Mouse (Mus musculus): ENCODE results near the gene Slc6a11. TPM values are rescaled to one million over a fixed set of nuclear protein-coding genes. Genes with fewer than 3 reads are reported as not detected.

Slc6a11 gene
- polyA plus RNA-seq, 1 experiment from 2014 or later, result 0.08 TPM

- H3K4me1 ChIP-seq (ENCODE audit: control insufficient read depth, insufficient read depth, low read length), result no peaks in the 10 kb centered on the region
- peak; percentile 72 for DNase-seq (ENCODE audit: low spot score)
- no peak overlapping the region for H3K27ac ChIP-seq (replicated peaks; ENCODE audit: low read depth, low read length)
- H3K4me3 ChIP-seq (ENCODE audit: low read depth, low read length), result no peak overlapping the region
- H3K36me3 ChIP-seq (ENCODE audit: control insufficient read depth, insufficient read depth, low read length), result no peaks in the 10 kb centered on the region
- ATAC-seq (ENCODE audit: insufficient number of reproducible peaks, low FRiP score, low TSS enrichment, low read depth), result no peak
- H3K4me2 ChIP-seq (ENCODE audit: low read depth, severe bottlenecking), result no peak overlapping the region
- WGBS, result 51% methylated on average over 4 of the region's 4 CpGs
- H3K27me3 ChIP-seq (ENCODE audit: control insufficient read depth, insufficient read depth, low read length), result no peaks in the 10 kb centered on the region
- H3K9me3 ChIP-seq (ENCODE audit: control insufficient read depth, low read length), result no peaks in the 10 kb centered on the region
- no peak overlapping the region for H3K9ac ChIP-seq (ENCODE audit: low read length)
Measured at GRCm38 (mm10) chr6:114187121-114187520, 56.1 kb downstream of the Slc6a11 start.

- WGBS, result 84% methylated on average over 8 of the region's 8 CpGs
- Histone ChIP-seq H3K9me3 (ENCODE audit: control insufficient read depth, low read length) (no peaks in the 10 kb centered on the region), H3K4me1 (ENCODE audit: control insufficient read depth, insufficient read depth, low read length) (no peaks in the 10 kb centered on the region), H3K4me2 (ENCODE audit: low read depth, severe bottlenecking) (no peak overlapping the region), H3K36me3 (ENCODE audit: control insufficient read depth, insufficient read depth, low read length) (no peaks in the 10 kb centered on the region), H3K9ac (ENCODE audit: low read length) (no peak overlapping the region), H3K4me3 (ENCODE audit: low read depth, low read length) (no peak overlapping the region), H3K27me3 (ENCODE audit: control insufficient read depth, insufficient read depth, low read length) (no peaks in the 10 kb centered on the region), H3K27ac (replicated peaks; ENCODE audit: low read depth, low read length) (no peak overlapping the region)
- no peak for DNase-seq (ENCODE audit: low spot score)
- no peak for ATAC-seq (ENCODE audit: insufficient number of reproducible peaks, low FRiP score, low TSS enrichment, low read depth)
Measured at GRCm38 (mm10) chr6:114188869-114189268, 57.8 kb downstream of the Slc6a11 start.

GRCm38 (mm10) chr6:114195998-114196397 lies 65.0 kb downstream of the Slc6a11 start:
- H3K9ac ChIP-seq (ENCODE audit: low read length), result no peak overlapping the region

GRCm38 (mm10) chr6:114199200-114199845 lies 68.3 kb downstream of the Slc6a11 start:
- ATAC-seq (ENCODE audit: insufficient number of reproducible peaks, low FRiP score, low TSS enrichment, low read depth), result no peak
- Histone ChIP-seq H3K36me3 (ENCODE audit: control insufficient read depth, insufficient read depth, low read length) (no peaks in the 10 kb centered on the region), H3K9me3 (ENCODE audit: control insufficient read depth, low read length) (no peaks in the 10 kb centered on the region), H3K27ac (replicated peaks; ENCODE audit: low read depth, low read length) (no peak overlapping the region), H3K4me2 (ENCODE audit: low read depth, severe bottlenecking) (no peak overlapping the region), H3K27me3 (ENCODE audit: control insufficient read depth, insufficient read depth, low read length) (no peaks in the 10 kb centered on the region), H3K4me1 (ENCODE audit: control insufficient read depth, insufficient read depth, low read length) (no peaks in the 10 kb centered on the region), H3K4me3 (ENCODE audit: low read depth, low read length) (no peak overlapping the region), H3K9ac (ENCODE audit: low read length) (no peak overlapping the region)
- 69% methylated on average over 9 of the region's 9 CpGs for WGBS
- no peak for DNase-seq (ENCODE audit: low spot score)

More at GRCm38 (mm10) chr6:114195998-114196397, 65.0 kb downstream of the Slc6a11 start:
- H3K27ac ChIP-seq (replicated peaks; ENCODE audit: low read depth, low read length), result no peak overlapping the region
- H3K36me3 ChIP-seq (ENCODE audit: control insufficient read depth, insufficient read depth, low read length), result no peaks in the 10 kb centered on the region
- H3K4me2 ChIP-seq (ENCODE audit: low read depth, severe bottlenecking), result no peak overlapping the region
- ATAC-seq (ENCODE audit: insufficient number of reproducible peaks, low FRiP score, low TSS enrichment, low read depth) (no peak), DNase-seq (ENCODE audit: low spot score) (no peak)
- H3K27me3 ChIP-seq (ENCODE audit: control insufficient read depth, insufficient read depth, low read length), result no peaks in the 10 kb centered on the region
- no peak overlapping the region for H3K4me3 ChIP-seq (ENCODE audit: low read depth, low read length)
- no peaks in the 10 kb centered on the region for H3K4me1 ChIP-seq (ENCODE audit: control insufficient read depth, insufficient read depth, low read length)
- H3K9me3 ChIP-seq (ENCODE audit: control insufficient read depth, low read length), result no peaks in the 10 kb centered on the region

- Histone ChIP-seq H3K27ac (replicated peaks; ENCODE audit: low read depth, low read length) (no peak overlapping the region), H3K36me3 (ENCODE audit: control insufficient read depth, insufficient read depth, low read length) (no peaks in the 10 kb centered on the region), H3K9ac (ENCODE audit: low read length) (no peak overlapping the region), H3K4me2 (ENCODE audit: low read depth, severe bottlenecking) (no peak overlapping the region), H3K9me3 (ENCODE audit: control insufficient read depth, low read length) (no peaks in the 10 kb centered on the region), H3K4me1 (ENCODE audit: control insufficient read depth, insufficient read depth, low read length) (no peaks in the 10 kb centered on the region), H3K4me3 (ENCODE audit: low read depth, low read length) (no peak overlapping the region), H3K27me3 (ENCODE audit: control insufficient read depth, insufficient read depth, low read length) (no peaks in the 10 kb centered on the region)
- 87% methylated on average over 3 of the region's 3 CpGs for WGBS
- no peak for ATAC-seq (ENCODE audit: insufficient number of reproducible peaks, low FRiP score, low TSS enrichment, low read depth)
- DNase-seq (ENCODE audit: low spot score), result no peak
Measured at GRCm38 (mm10) chr6:114204557-114204956, 73.5 kb downstream of the Slc6a11 start.

- H3K9ac ChIP-seq (ENCODE audit: low read length), result no peak overlapping the region
- H3K27me3 ChIP-seq (ENCODE audit: control insufficient read depth, insufficient read depth, low read length), result no peaks in the 10 kb centered on the region
- 84% methylated on average over 2 of the region's 2 CpGs for WGBS
- H3K4me1 ChIP-seq (ENCODE audit: control insufficient read depth, insufficient read depth, low read length), result no peaks in the 10 kb centered on the region
- H3K27ac ChIP-seq (replicated peaks; ENCODE audit: low read depth, low read length), result no peak overlapping the region
- no peak for DNase-seq (ENCODE audit: low spot score)
- no peak overlapping the region for H3K4me2 ChIP-seq (ENCODE audit: low read depth, severe bottlenecking)
- H3K4me3 ChIP-seq (ENCODE audit: low read depth, low read length), result no peak overlapping the region
- H3K36me3 ChIP-seq (ENCODE audit: control insufficient read depth, insufficient read depth, low read length), result no peaks in the 10 kb centered on the region
- no peak for ATAC-seq (ENCODE audit: insufficient number of reproducible peaks, low FRiP score, low TSS enrichment, low read depth)
- H3K9me3 ChIP-seq (ENCODE audit: control insufficient read depth, low read length), result no peaks in the 10 kb centered on the region
Measured at GRCm38 (mm10) chr6:114208296-114208695, 77.3 kb downstream of the Slc6a11 start.

- Histone ChIP-seq H3K36me3 (ENCODE audit: control insufficient read depth, insufficient read depth, low read length) (no peaks in the 10 kb centered on the region), H3K4me3 (ENCODE audit: low read depth, low read length) (no peak overlapping the region), H3K4me1 (ENCODE audit: control insufficient read depth, insufficient read depth, low read length) (no peaks in the 10 kb centered on the region), H3K9ac (ENCODE audit: low read length) (no peak overlapping the region), H3K27me3 (ENCODE audit: control insufficient read depth, insufficient read depth, low read length) (0 out of 2 replicates have a peak, but pooled peaks cover 2% of the 10 kb centered on the region), H3K4me2 (ENCODE audit: low read depth, severe bottlenecking) (no peak overlapping the region), H3K9me3 (ENCODE audit: control insufficient read depth, low read length) (no peaks in the 10 kb centered on the region), H3K27ac (replicated peaks; ENCODE audit: low read depth, low read length) (no peak overlapping the region)
- no peak for ATAC-seq (ENCODE audit: insufficient number of reproducible peaks, low FRiP score, low TSS enrichment, low read depth)
- 82% methylated on average over 4 of the region's 4 CpGs for WGBS
- DNase-seq (ENCODE audit: low spot score), result no peak
Measured at GRCm38 (mm10) chr6:114214393-114214792, 83.4 kb downstream of the Slc6a11 start.

- H3K9me3 ChIP-seq (ENCODE audit: control insufficient read depth, low read length), result no peaks in the 10 kb centered on the region
- H3K4me1 ChIP-seq (ENCODE audit: control insufficient read depth, insufficient read depth, low read length), result no peaks in the 10 kb centered on the region
- H3K4me3 ChIP-seq (ENCODE audit: low read depth, low read length), result no peak overlapping the region
- 67% methylated on average over 13 of the region's 13 CpGs for WGBS
- H3K27me3 ChIP-seq (ENCODE audit: control insufficient read depth, insufficient read depth, low read length), result 0 out of 2 replicates have a peak, but pooled peaks cover 2% of the 10 kb centered on the region
- ATAC-seq (ENCODE audit: insufficient number of reproducible peaks, low FRiP score, low TSS enrichment, low read depth) (no peak), DNase-seq (ENCODE audit: low spot score) (no peak)
- H3K9ac ChIP-seq (ENCODE audit: low read length), result no peak overlapping the region
- no peak overlapping the region for H3K27ac ChIP-seq (replicated peaks; ENCODE audit: low read depth, low read length)
- no peaks in the 10 kb centered on the region for H3K36me3 ChIP-seq (ENCODE audit: control insufficient read depth, insufficient read depth, low read length)
- no peak overlapping the region for H3K4me2 ChIP-seq (ENCODE audit: low read depth, severe bottlenecking)
Measured at GRCm38 (mm10) chr6:114216741-114217414, 85.8 kb downstream of the Slc6a11 start.

Data from limb, embryonic 11.5 days (tissue).